Mouse (Mus musculus): ENCODE data around the gene Ccser2.
"Not testable (repeated sequence)": the region's sequence is repeated elsewhere in the genome, so short reads cannot be mapped to it uniquely, and the experiment has no call there.

Gene Ccser2

GRCm38 (mm10) chr14:36968628-36969147, at the start of gene Ccser2:
TSS of gene Ccser2 (minus strand) at chr14:36968777.
- DNase-seq = peak; percentile 98

GRCm38 (mm10) chr14:37015894-37016293, 47.3 kb upstream of the Ccser2 start:
- no peak for DNase-seq

GRCm38 (mm10) chr14:37013644-37014043, 45.1 kb upstream of the Ccser2 start:
- peak; percentile 7 for DNase-seq

- no peak for DNase-seq
These were observed 41.1 kb upstream of the Ccser2 start for GRCm38 (mm10) chr14:37009686-37010085.

- DNase-seq = no peak
These were observed 37.9 kb upstream of the Ccser2 start for GRCm38 (mm10) chr14:37006489-37006888.

GRCm38 (mm10) chr14:37005865-37006264, 37.3 kb upstream of the Ccser2 start:
- DNase-seq = no peak

- no peak for DNase-seq
These were observed 35.0 kb upstream of the Ccser2 start for GRCm38 (mm10) chr14:37003431-37004095.

- DNase-seq = no peak
These were observed 34.3 kb upstream of the Ccser2 start for GRCm38 (mm10) chr14:37002852-37003251.

- not testable (repeated sequence) for DNase-seq
These were observed 32.2 kb upstream of the Ccser2 start for GRCm38 (mm10) chr14:37000780-37001179.

GRCm38 (mm10) chr14:36989784-36990183, 21.2 kb upstream of the Ccser2 start:
- no peak for DNase-seq

GRCm38 (mm10) chr14:36985693-36986092, 17.1 kb upstream of the Ccser2 start:
- DNase-seq = no peak

- DNase-seq = no peak
These were observed 6.4 kb upstream of the Ccser2 start for GRCm38 (mm10) chr14:36975019-36975418.

- no peak for DNase-seq
These were observed 2.6 kb upstream of the Ccser2 start for GRCm38 (mm10) chr14:36971211-36971610.

- DNase-seq = no peak
These were observed 1.4 kb upstream of the Ccser2 start for GRCm38 (mm10) chr14:36969861-36970420.

GRCm38 (mm10) chr14:36968076-36968627, 425 bp downstream of the Ccser2 start:
- peak; percentile 53 for DNase-seq

- DNase-seq = no peak
These were observed 3.2 kb downstream of the Ccser2 start for GRCm38 (mm10) chr14:36965421-36965820.

GRCm38 (mm10) chr14:36962477-36962876, 6.1 kb downstream of the Ccser2 start:
- no peak for DNase-seq

- no peak for DNase-seq
These were observed 10.9 kb downstream of the Ccser2 start for GRCm38 (mm10) chr14:36957719-36958118.

GRCm38 (mm10) chr14:36957261-36957660, 11.3 kb downstream of the Ccser2 start:
- DNase-seq = no peak

- no peak for DNase-seq
These were observed 11.9 kb downstream of the Ccser2 start for GRCm38 (mm10) chr14:36956717-36957116.

- DNase-seq = no peak
These were observed 15.7 kb downstream of the Ccser2 start for GRCm38 (mm10) chr14:36952687-36953426.

- DNase-seq = no peak
These were observed 16.4 kb downstream of the Ccser2 start for GRCm38 (mm10) chr14:36952142-36952541.

GRCm38 (mm10) chr14:36942716-36943115, 25.9 kb downstream of the Ccser2 start:
- no peak for DNase-seq

GRCm38 (mm10) chr14:36937941-36938340, 30.6 kb downstream of the Ccser2 start:
- no peak for DNase-seq

Data from right cerebral cortex, postnatal 4 days (tissue).